Mouse (Mus musculus): Measurements from ENCODE around the gene Klrb1c.
A peak's percentile ranks its signal among the peaks of the same experiment; 100 is the strongest.
"Not testable (repeated sequence)": the region's sequence is repeated elsewhere in the genome, so short reads cannot be mapped to it uniquely, and the experiment has no call there.

Gene Klrb1c

GRCm38 (mm10) chr6:128789115-128789514 is at the start of gene Klrb1c:
Gene Klrb1c, minus strand, starts transcription at chr6:128789215.
- DNase-seq (ENCODE audit: low read depth, low spot score), result no peak

- peak; percentile 42 for DNase-seq (ENCODE audit: low read depth, low spot score)
Observed at GRCm38 (mm10) chr6:128837454-128838341, 48.7 kb upstream of the Klrb1c start.

GRCm38 (mm10) chr6:128836955-128837334 is 47.9 kb upstream of the Klrb1c start:
- no peak for DNase-seq (ENCODE audit: low read depth, low spot score)

- no peak for DNase-seq (ENCODE audit: low read depth, low spot score)
Observed at GRCm38 (mm10) chr6:128836191-128836954, 47.4 kb upstream of the Klrb1c start.

- DNase-seq (ENCODE audit: low read depth, low spot score), result no peak
Observed at GRCm38 (mm10) chr6:128835571-128835970, 46.6 kb upstream of the Klrb1c start.

- DNase-seq (ENCODE audit: low read depth, low spot score), result no peak
Observed at GRCm38 (mm10) chr6:128833046-128833445, 44.0 kb upstream of the Klrb1c start.

- DNase-seq (ENCODE audit: low read depth, low spot score), result no peak
Observed at GRCm38 (mm10) chr6:128829837-128830236, 40.8 kb upstream of the Klrb1c start.

- DNase-seq (ENCODE audit: low read depth, low spot score), result no peak
Observed at GRCm38 (mm10) chr6:128826781-128827180, 37.8 kb upstream of the Klrb1c start.

- no peak for DNase-seq (ENCODE audit: low read depth, low spot score)
Observed at GRCm38 (mm10) chr6:128826132-128826531, 37.1 kb upstream of the Klrb1c start, which contains the start of the genes Gm44511 and Klrb1b. Gene Gm44511, minus strand, starts transcription at chr6:128826315. Gene Klrb1b, minus strand, starts transcription at chr6:128826331.

GRCm38 (mm10) chr6:128818083-128818802 is 29.2 kb upstream of the Klrb1c start:
- no peak for DNase-seq (ENCODE audit: low read depth, low spot score)

GRCm38 (mm10) chr6:128808532-128808931 is 19.5 kb upstream of the Klrb1c start:
- no peak for DNase-seq (ENCODE audit: low read depth, low spot score)

- no peak for DNase-seq (ENCODE audit: low read depth, low spot score)
Observed at GRCm38 (mm10) chr6:128807021-128807420, 18.0 kb upstream of the Klrb1c start.

GRCm38 (mm10) chr6:128804823-128805640 is 16.0 kb upstream of the Klrb1c start:
- not testable (repeated sequence) for DNase-seq (ENCODE audit: low read depth, low spot score)

- DNase-seq (ENCODE audit: low read depth, low spot score), result peak; percentile 95
Observed at GRCm38 (mm10) chr6:128802999-128803857, 14.2 kb upstream of the Klrb1c start.

- no peak for DNase-seq (ENCODE audit: low read depth, low spot score)
Observed at GRCm38 (mm10) chr6:128802557-128802956, 13.5 kb upstream of the Klrb1c start.

- not testable (repeated sequence) for DNase-seq (ENCODE audit: low read depth, low spot score)
Observed at GRCm38 (mm10) chr6:128800696-128801095, 11.7 kb upstream of the Klrb1c start.

- no peak for DNase-seq (ENCODE audit: low read depth, low spot score)
Observed at GRCm38 (mm10) chr6:128799896-128800270, 10.9 kb upstream of the Klrb1c start.

GRCm38 (mm10) chr6:128799144-128799895 is 10.3 kb upstream of the Klrb1c start:
- peak; percentile 87 for DNase-seq (ENCODE audit: low read depth, low spot score)

- peak; percentile 71 for DNase-seq (ENCODE audit: low read depth, low spot score)
Observed at GRCm38 (mm10) chr6:128798772-128799143, 9.7 kb upstream of the Klrb1c start.
